Mouse (Mus musculus) ZHBTc4 (cell line): ENCODE measurements around the gene Plch2.

ENCODE experiments used
- DNase-seq: peaks from one replicate; pipeline ENCODE4 v3.0.0-alpha.2; 2011; ENCODE audit warnings: low read depth, low spot score

The Plch2 gene

DNA sequence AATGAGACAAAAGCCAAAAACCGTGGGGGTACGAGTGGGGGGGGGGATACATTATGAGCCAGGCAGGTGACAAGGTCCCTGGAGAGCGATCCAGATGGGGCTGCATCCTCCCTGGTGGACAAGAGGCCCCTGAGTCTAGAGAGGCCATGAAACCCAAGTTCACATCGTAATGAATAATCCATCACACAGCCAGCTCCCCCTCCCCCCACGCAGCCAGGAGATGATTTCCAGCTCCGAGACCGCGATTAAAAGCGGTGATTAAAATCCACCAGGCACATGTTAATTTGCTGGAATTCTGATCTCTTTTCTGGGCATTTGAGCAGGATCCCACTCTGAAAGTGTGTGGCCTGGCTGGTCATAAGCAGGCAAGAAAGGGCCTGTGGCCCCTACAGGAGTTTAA lies 35.8 kb downstream of the Plch2 start:
- no peak for DNase-seq

DNA sequence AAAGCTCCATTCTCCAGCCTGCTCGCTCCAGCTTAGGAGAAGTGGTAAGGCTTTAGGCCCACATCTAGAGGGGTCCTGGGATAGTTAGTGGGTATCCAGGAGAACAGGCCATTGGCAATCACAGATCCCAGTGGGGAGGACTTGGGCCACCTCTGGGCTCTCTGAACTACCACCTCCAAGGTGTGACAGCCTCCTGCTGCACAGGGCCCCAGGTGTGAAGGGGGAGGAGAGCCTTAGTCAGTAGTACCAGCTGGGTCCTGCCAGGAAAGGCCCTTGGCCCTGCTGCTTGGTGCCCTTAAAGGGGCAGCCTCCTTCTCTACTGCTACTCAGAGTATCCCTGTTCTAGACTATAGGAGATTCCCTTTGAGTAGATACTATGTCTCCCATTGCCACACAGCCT lies 36.4 kb downstream of the Plch2 start:
- DNase-seq: no peak

DNA sequence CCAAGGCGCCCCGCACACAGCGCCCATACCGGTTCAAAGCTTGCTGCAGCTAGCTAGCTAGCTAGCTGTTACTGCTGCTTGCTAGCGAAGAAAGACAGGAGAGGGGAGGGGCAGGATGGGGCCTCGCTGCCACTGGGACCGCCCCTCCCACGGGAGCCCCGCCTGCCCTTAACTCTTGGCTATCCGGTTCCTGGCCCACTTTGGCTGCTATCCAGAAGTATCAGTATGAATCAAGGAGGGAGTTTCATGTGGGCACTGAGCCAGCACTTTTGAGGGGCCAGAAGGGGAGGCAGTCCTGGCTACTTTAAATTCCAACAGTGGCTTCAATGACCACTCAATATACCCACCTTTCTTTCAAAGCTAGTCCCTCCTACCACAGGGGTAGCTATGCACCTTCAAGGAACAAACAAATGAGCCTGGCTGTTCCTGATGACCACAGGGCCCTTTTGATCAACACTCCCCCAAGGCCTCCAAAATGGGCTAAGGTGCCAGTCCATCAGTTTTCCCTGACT lies 37.2 kb downstream of the Plch2 start:
- DNase-seq: peak; percentile 56

DNA sequence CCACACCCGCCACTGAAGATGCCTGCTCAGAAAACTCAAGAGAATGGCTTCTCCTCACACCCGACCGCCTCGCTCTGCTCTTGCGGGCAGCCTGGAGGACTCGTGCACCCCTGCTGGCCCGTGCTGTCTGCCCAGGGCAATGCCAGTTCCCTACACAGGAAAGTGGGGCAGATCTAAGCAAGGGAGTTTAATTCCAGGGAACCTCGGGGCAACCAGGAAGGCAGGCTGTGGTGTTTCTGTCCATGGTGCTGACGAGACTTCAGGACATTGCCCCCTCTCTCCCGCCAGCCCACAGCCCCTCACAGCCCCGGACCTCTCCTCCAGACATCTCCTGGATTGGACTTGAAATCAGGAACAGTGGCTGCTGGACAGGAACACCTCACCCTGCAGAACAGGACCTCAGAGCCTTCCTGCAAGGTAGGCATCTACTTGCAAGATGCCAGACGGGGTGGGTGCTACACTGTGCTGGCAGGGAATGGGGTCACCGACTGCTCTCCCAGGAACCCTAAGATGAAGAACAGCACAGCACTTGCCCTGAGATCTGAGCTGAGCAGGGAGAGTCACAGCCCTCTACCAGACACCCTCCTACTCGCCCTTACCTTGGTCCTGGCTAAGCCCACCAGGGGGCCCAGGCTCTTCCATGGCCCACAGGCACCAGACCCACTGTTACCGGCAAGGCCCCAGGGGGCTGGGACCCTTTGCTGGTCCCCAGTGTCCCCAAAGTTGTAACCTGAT lies 37.8 kb downstream of the Plch2 start:
- DNase-seq: peak; percentile 66

DNA sequence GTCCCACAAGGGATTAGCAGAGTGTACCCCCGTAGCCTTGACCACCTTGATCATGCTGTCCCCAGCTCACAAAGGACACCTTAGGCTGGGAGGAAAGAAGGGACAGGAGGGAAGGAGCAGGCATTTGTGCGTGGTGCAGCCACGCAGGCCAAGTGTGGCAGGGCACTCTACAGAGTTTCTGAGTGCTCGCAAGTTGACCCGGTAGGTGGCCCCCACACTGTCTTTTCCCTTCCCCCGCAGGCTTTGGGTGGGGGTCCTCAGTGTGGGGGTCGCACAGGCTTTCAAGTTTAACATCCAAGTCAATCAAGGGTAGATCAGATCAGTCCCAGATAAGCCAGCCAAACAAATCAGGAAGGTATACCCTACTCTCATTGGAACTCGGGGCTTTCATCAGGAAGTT lies 38.5 kb downstream of the Plch2 start:
- no peak for DNase-seq

DNA sequence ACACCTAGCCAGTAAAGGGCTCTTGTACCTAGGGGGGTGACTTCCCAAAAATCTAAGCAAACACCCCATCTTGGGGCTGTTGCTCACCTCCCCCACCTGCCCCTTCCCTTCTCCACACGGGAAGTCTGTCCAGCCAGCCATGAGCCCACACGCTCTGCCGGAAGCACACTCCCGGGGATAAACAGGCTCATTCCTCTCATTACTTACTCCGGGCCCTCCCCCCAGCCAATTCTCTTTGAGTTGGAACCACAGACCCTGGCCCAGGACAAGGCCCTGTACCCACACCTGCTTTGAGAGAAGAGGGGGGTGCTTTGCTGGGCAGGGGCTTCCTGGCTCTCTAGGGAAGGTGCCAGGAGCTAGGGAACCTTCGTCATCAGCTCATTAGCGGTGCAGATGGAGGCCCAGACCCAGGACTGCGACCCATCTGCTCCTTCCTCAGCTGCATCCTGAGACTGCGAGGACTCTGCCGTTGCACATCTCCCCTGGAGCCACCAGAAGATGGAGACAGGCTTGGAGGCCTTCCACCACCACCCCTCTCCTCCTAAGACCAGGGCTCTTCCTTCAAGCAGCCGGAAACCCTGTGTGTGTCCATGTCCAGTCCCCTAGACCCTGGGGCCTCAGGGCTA lies 39.2 kb downstream of the Plch2 start:
- no peak for DNase-seq

DNA sequence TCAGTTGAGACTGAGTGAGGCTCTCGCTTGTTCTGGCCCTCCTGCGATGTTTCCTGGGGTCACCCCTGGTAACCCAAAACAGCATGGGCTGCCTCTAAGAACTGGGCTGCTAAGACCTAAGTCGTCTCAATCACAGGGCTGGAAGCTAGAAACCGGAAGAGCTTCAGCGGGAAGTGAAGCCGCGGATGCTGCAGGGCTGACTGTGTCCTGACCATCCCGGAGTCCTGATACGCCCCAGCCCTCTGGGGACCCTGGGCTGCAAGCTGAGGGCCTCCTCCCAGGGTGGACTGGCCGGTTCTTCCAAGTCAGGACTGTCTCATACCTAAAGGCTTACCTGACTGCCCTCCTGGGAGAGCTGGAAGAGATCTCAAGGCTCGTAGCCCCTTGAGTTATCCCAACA lies 39.8 kb downstream of the Plch2 start:
- no peak for DNase-seq

DNA sequence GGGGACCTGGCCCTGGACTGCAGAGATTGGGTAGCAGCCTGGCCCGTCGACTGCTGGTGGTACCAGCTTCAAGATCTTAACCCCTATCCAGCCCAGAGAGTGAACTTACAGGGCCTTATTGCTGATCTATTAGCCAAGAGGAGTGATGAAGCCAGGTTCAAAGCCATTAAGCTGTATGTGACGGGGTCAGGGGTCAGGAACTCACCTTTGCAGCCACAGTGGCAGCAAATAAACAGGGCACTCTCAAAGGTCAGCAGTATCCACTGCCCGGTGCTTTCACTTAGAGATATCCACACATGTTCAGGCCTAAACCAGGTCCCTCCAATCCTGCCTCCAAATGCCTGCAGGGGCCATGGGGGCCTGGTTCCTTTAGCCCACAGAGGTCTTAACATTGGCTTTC lies 41.0 kb downstream of the Plch2 start:
- no peak for DNase-seq

DNA sequence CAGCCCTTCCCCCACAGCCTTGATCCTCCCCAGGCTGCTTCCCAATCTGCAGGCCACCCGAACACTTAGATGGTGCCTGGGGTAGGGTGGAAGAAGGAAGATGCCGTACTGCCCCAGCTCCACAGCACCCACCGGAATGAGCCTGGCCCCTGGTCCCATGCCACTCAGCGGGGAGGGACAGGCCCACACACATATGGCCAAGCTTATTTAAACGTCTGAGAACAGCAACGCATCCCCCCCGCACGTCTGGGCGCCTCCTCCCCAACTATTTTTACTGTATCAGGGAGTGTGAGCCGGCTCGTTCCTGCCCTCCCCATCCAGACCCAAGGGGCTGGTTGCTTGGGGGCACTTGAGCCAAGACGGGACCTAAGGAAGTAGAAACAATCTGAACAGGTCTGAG lies 41.8 kb downstream of the Plch2 start:
- no peak for DNase-seq

DNA sequence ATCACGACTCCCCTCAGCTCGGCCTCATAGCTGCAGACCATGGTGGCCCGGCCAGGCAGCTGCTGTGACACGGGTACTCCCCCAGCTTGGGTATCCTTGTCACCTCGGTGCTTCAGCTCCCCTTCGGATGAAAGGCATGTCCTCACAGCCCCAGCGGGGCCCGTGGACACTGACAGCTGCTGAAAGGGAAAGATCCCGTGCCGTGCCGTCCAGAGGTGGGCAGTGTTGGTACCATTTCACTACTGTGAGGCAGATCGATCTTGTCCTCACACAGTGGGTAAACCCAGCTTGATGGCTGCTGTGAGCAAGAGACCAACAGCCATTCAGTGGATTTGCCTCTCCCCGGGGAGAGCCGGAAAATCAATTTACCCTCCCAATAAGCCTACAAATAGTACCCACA lies 42.3 kb downstream of the Plch2 start:
- DNase-seq: no peak

DNA sequence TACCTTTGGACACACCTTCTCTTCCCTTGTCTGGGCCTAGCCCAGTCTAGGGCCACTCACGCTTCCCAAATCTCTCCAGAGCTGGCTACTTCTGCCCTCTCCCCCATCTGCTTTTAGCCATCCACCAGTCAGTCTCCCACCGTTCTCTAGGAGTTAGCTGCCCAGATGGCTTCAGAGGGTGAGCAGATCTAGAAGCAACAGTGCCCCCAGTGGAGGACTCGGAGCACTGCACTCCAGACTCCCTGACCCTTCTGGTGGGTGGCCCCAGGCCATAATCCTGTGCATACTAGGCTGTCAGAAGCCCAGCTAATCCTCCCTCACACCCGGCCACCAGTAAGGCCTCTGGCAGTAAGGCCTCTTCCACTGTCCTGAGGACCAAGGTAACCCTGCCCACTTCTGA lies 43.8 kb downstream of the Plch2 start:
- peak; percentile 85 for DNase-seq

DNA sequence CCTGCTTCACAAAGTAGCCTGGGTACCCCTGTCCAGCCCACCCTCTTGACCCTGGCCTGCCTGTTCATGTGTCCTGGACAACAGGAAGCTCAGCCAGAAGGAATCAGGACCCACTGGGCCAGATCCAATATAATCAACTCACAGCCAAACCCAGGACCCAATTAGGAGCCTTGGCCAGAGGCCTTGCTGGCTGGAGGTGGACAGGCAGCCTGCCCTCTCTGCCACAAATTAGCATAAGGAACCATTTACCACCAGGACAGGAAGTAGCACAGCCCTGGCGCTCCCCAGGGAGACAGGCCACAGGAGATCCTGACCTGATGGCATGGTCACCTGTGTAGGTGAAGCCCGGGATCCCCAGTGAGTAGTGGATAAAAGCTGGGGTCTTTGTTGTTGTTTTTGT lies 44.5 kb downstream of the Plch2 start:
- no peak for DNase-seq

DNA sequence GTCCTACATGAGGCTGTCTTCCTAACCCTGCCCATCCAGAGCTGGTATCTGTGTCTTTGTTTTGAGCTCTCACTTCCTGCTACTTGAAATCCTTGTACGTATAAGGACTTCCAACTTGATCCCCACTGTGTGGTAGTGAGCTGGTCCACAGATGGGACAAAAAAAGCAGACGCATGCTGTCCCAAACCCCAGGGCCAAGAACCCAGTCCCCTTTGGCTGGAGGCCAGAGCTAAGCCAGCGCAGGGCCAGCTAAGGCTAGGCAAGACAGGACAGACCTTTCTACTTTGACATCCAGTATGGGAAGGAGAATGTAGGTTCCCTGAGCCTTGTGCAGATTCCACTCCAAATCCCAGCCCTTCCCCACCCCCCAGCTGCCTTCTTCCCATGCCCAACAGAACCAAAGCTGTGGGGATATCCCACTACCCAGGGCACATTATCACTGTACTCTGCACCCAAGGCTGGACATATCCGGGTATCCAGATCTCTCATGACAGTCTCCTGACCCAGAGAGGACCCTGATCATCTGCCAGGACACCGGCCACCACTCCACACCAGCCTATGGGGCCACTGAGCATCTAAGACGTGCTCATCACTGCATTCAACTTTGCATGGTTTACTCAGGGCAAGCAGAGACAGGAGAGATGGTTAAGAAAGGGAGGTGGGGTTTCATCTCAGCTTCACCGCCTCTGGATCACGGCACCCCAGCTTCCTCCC lies 45.1 kb downstream of the Plch2 start:
- DNase-seq: no peak

DNA sequence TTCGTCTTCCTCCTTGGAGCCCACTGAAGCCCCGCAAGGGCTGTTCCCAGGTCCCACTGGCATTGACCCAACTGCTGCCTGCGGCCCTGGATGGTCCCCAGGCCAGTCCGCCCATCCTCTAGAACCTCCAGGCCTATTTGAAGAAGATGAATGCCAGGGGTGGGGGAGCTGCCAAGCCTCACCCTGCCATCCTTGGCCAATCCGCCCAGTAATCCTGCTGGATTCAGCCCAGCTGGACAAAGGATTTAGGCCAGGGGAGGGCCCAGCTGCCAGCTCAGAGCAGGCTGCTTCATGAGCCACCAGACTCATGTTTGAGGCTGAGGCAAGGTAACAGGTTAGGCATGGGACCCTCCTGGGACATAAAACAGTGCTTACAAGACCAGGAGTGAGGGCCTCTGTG lies 45.7 kb downstream of the Plch2 start:
- DNase-seq: no peak

DNA sequence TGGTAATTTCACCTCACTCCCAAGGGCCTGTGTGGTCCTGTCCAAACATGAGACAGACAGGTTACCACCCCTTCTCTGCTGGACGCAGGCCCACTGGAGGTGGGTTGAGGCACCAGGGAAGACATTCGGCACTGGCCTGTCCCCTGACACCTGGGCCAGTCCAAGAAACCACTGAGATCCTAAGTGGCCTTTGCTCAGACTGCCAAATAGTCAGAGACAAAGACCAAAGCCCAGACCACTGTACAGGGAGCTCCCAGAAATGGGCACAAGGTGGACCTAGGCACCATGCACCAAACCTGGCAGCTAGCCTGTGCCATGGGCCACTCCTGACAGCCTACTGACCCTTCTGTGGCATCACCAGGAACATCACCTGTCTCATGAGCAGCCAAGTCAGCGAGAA lies 47.4 kb downstream of the Plch2 start:
- no peak for DNase-seq

DNA sequence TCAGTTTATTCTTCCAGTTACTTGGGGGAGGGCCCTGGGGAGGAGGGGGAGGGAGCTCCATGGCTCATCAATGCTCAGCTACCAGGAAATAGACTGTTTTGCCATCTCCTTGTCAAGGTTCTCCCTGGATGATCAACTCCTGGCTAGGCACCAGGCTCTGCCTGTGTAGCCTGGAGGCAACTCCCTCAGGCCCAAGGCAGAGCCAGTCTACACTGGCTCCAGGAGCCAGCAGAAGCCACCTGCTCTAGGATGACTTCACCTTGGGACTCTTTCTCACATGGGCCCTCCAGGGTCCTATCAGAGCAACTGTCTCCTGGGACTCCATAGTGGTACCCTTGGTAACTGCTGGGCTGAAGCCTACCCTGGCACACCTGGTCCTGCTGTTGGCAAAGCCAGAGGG lies 48.5 kb downstream of the Plch2 start:
- DNase-seq: no peak

DNA sequence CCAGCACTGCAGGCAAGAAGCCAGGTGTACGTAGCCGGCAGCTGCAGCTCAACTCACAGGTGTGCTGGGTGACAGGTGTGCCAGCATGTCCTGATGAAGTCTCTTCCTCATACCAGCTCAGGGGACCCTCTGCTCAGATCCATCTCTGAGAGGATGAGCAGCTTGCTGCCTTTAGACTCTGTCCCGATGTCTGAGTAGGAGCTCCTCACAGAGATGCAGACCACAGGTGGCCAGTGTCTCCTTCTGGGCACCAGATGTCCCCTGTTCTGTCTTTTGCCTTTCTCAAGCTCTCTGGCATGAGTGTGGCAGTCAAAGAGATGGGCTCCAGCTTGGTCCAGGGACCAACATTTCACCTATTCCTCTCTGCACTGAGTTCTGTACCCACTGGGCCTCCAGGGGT lies 48.9 kb downstream of the Plch2 start:
- no peak for DNase-seq

DNA sequence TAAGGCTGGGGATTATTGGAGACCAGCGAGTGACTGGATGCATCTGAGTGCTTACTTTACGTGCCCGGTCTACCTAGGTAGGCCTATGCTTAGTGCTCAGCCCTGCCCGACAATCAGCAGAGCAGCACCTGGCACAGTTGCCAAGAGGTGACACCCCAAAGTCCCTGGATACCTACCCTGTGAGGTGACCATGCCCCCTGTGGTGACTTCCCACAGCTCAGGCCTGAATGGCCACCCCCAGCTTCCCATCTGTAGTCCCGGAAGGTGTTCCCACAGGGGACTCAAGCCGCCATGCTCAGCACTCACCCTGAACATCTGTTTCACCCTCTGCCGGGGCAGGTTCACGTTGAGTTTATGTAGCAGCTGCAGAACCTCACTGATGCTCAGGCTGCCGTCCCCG lies 50.3 kb downstream of the Plch2 start:
- no peak for DNase-seq

DNA sequence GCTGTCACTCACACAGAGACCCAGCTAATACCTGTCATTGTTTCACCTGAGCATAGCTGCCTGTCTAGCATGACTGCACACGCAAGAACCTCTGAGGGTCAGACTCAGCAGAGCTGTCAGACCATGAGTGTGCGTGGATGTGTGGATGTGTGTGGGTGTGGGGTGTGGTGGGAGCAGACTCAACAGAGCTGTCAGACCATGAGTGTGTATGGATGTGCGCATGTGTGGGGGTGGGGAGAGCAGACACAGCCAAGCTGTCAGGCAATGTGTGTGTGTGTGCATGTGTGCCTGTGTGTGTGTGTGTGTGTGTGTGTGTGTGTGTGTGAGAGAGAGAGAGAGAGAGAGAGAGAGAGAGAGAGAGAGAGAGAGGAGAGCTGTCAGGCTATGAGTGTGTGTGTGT lies 51.3 kb downstream of the Plch2 start:
- no peak for DNase-seq

DNA sequence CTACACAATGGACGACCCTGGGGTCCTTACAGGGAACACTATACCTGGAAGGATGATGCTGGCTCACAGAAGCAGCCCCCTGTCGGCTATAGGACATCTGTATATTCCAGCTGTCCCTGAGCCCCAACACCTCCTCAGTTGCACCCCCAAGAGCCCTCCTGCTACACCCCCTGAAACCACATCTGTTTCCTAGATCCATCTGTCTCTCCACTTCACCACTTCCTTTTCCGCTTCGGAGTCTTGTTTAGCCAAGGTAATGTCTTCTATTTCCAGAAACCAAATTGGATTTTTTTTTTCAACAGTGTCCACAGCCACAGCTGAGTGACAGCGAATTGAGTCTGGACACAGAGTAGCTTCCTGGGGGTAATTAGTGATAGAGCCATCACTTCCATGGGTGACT lies 57.2 kb downstream of the Plch2 start:
- no peak for DNase-seq

DNA sequence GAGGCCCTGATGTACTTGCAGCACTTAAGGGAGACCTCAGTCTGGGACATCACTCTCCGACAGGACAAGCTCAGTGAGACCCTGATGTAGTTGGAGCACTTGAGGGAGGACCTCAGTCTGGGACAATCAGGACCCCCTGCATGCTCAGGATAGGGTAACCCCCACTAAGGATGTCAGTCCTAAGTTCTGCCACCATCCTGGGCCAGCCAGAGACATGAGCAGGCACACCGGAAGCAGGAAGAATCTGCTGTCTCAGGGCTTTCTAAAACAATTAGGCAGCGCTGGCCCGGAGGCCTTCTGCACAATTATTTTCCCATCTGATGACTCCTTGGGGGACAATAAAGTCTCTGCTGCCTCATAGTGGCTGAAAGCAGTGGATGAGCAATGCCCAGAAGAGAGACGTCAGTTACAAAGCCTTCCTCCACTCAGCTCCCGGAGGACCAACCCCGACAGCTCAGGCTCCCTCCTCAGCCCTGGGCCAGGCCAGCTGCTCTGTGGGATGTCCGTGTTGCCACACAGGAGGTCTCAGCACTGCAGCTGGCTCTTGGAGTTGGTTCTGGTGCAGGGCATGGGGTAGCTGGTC lies 59.9 kb downstream of the Plch2 start:
- DNase-seq: no peak

DNA sequence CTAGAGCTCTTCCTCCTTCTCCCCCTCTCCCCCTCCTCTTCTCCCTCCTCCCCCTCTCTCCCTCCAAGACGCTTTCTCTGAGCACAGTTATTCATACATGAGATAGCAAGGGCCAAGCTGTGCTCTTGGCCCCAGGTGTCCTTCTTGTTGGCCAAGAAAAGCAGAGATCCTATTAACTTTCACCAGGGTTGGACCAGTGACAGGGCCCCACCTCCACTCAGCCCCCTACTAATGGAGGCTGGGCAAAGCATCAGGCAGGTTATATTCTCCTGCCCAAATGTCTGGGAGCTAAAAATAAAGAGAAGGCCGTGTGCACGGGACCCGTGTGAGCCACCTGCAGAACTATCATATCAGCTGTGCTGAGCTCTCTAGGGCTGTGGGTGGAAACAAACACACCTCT lies 61.7 kb downstream of the Plch2 start:
- DNase-seq: no peak

DNA sequence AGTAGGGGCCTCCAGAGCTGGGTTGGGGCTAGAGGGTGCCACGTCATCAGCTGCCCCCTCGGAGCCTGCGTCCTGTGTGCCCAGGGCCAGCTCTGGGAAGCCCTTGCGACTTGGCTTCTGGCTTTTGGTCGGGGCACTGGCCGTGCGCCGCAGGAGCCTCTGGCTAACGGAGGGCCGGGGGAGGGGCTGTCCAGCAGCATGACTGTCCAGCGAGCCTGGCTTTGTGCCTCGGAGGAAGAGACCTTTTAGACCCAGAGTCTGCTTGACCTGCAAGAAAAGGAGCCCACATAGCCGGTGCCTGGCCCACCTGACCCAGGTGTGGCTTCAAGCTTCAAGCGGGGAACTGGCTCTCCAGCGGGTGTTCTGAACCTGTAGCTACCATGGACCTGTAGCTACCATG lies 69.8 kb downstream of the Plch2 start:
- DNase-seq: no peak
